Mouse (Mus musculus) hindbrain, embryonic 12.5 days (tissue): ENCODE data around the gene B230217C12Rik. TPM values are rescaled to one million over a fixed set of nuclear protein-coding genes. Genes with fewer than 3 reads are reported as not detected.

Experiments
- ATAC-seq: fragments of 200-750 bp; cut with Nextera tagmentation; 2 replicates; pipeline ENCODE4 v1.8.0; 2017; ENCODE audit warnings: moderate TSS enrichment; ENCODE audit not compliant: low FRiP score
- H3K27ac ChIP-seq: fragments of 300-500 bp; sonication (generic); 2 replicates; pipeline ENCODE4 v1.5.1; 2016; ENCODE audit warnings: mild to moderate bottlenecking
- H3K27me3 ChIP-seq: fragments of 300-500 bp; sonication (generic); 2 replicates; pipeline ENCODE4 v1.6.1; 2016; ENCODE audit warnings: mild to moderate bottlenecking
- H3K36me3 ChIP-seq: fragments of 300-500 bp; sonication (generic); 2 replicates; pipeline ENCODE4 v1.6.1; 2016; ENCODE audit warnings: mild to moderate bottlenecking
- H3K4me1 ChIP-seq: fragments of 300-500 bp; sonication (generic); 2 replicates; pipeline ENCODE4 v1.6.1; 2016
- H3K4me2 ChIP-seq: fragments of 300-500 bp; sonication (generic); replicated peaks from 2 replicates; pipeline ENCODE4 v1.6.1; 2016; ENCODE audit warnings: mild to moderate bottlenecking
- H3K4me3 ChIP-seq: fragments of 300-500 bp; sonication (generic); 2 replicates; pipeline ENCODE4 v1.5.1; 2016; ENCODE audit warnings: mild to moderate bottlenecking
- H3K9ac ChIP-seq: fragments of 300-500 bp; sonication (generic); 2 replicates; pipeline ENCODE4 v1.6.1; 2016; ENCODE audit warnings: mild to moderate bottlenecking, moderate library complexity
- H3K9me3 ChIP-seq: fragments of 300-500 bp; sonication (generic); replicated peaks from 2 replicates; pipeline ENCODE4 v1.6.1; 2016; ENCODE audit warnings: mild to moderate bottlenecking
- WGBS: fragments of 180-500 bp; shearing (Covaris S2); methylation state at CpG from one replicate; pipeline ENCODE4 v1.1.7; 2016; 5-methylcytosine and 5-hydroxymethylcytosine counted together
- polyA plus RNA-seq: library from polyadenylated mRNA; unstranded; fragments of >200 nt; fragmentation: Nextera tagmentation; extraction: Ambion mirVana; gene quantifications from 2 replicates; pipeline ENCODE4 v1.2.1, GENCODE M21; 2016

B230217C12Rik gene
- polyA plus RNA-seq, 1 experiment from 2014 or later, result 14.1 TPM

GRCm38 (mm10) chr11:97811569-97812362 lies 28.8 kb upstream of the B230217C12Rik start:
- peak overlapping the region; percentile 44 for H3K4me2 ChIP-seq
- H3K4me3 ChIP-seq, result 0 out of 2 replicates have a peak overlapping the region, but pooled peaks have one; percentile 1
- H3K27me3 ChIP-seq, result no peaks in the 10 kb centered on the region
- H3K9me3 ChIP-seq, result no peaks in the 10 kb centered on the region
- 38% methylated on average over 12 of the region's 13 CpGs for WGBS
- peak; percentile 27 for ATAC-seq
- peak overlapping the region; percentile 49 for H3K9ac ChIP-seq
- H3K4me1 ChIP-seq, result peaks cover 78% of the 10 kb centered on the region
- H3K36me3 ChIP-seq, result peaks cover 54% of the 10 kb centered on the region
- H3K27ac ChIP-seq, result peak overlapping the region; percentile 95

DNA sequence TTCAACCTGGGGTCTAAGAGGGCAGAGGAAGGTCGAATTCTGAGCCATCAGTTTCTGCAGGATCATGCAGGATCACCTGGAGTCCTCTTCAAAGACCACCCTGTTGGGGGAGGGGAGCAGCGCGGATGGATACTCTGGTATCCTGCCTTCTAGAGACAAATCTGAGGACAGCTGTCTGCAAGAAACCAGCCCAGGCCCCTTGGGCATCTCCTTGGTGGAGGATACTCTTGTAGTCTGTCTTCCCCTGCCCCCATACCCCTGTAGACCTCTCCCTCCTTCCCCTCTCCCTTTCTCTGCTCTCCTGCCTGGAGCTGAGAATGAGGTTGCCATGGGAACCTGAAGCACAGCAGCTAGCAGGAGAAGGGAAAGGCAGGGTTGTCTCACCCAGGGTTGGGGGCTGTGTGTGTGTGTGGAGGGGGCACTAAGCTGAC lies 28.1 kb upstream of the B230217C12Rik start:
- Histone ChIP-seq H3K4me1 (peaks cover 80% of the 10 kb centered on the region), H3K27me3 (no peaks in the 10 kb centered on the region), H3K27ac (peak overlapping the region; percentile 95), H3K9me3 (no peaks in the 10 kb centered on the region), H3K9ac (peak overlapping the region; percentile 49), H3K4me2 (peak overlapping the region; percentile 44), H3K36me3 (peaks cover 50% of the 10 kb centered on the region), H3K4me3 (0 out of 2 replicates have a peak overlapping the region, but pooled peaks have one; percentile 1)
- ATAC-seq, result peak; percentile 86
- 21% methylated on average over 3 of the region's 3 CpGs for WGBS

- 42% methylated on average over 7 of the region's 7 CpGs for WGBS
- Histone ChIP-seq H3K4me2 (peak overlapping the region; percentile 44), H3K4me3 (no peak overlapping the region), H3K9me3 (no peaks in the 10 kb centered on the region), H3K36me3 (peaks cover 46% of the 10 kb centered on the region), H3K27ac (peak overlapping the region; percentile 95), H3K27me3 (no peaks in the 10 kb centered on the region), H3K4me1 (peaks cover 80% of the 10 kb centered on the region), H3K9ac (peak overlapping the region; percentile 49; the same call in 1 of the 2 replicates)
- ATAC-seq, result peak; percentile 42
Observed at GRCm38 (mm10) chr11:97813085-97813484, 27.5 kb upstream of the B230217C12Rik start.

- H3K9ac ChIP-seq, result no peak overlapping the region
Observed at GRCm38 (mm10) chr11:97813746-97814515, 26.6 kb upstream of the B230217C12Rik start.

GRCm38 (mm10) chr11:97815736-97816135 lies 24.8 kb upstream of the B230217C12Rik start:
- H3K9me3 ChIP-seq, result no peaks in the 10 kb centered on the region
- WGBS, result 81% methylated on average over 11 of the region's 11 CpGs
- H3K27ac ChIP-seq, result no peak overlapping the region
- H3K36me3 ChIP-seq, result peaks cover 43% of the 10 kb centered on the region
- H3K27me3 ChIP-seq, result no peaks in the 10 kb centered on the region
- H3K4me3 ChIP-seq, result no peak overlapping the region
- no peak overlapping the region for H3K4me2 ChIP-seq
- ATAC-seq, result no peak
- H3K4me1 ChIP-seq, result peaks cover 73% of the 10 kb centered on the region
- peak overlapping the region; percentile 18; the same call in 1 of the 2 replicates for H3K9ac ChIP-seq

More at GRCm38 (mm10) chr11:97813746-97814515, 26.6 kb upstream of the B230217C12Rik start:
- ATAC-seq, result no peak
- Histone ChIP-seq H3K4me1 (peaks cover 80% of the 10 kb centered on the region), H3K4me2 (no peak overlapping the region), H3K9me3 (no peaks in the 10 kb centered on the region), H3K4me3 (no peak overlapping the region), H3K27ac (peak overlapping the region; percentile 95), H3K27me3 (no peaks in the 10 kb centered on the region), H3K36me3 (peaks cover 38% of the 10 kb centered on the region)
- 80% methylated on average over 17 of the region's 17 CpGs for WGBS

DNA sequence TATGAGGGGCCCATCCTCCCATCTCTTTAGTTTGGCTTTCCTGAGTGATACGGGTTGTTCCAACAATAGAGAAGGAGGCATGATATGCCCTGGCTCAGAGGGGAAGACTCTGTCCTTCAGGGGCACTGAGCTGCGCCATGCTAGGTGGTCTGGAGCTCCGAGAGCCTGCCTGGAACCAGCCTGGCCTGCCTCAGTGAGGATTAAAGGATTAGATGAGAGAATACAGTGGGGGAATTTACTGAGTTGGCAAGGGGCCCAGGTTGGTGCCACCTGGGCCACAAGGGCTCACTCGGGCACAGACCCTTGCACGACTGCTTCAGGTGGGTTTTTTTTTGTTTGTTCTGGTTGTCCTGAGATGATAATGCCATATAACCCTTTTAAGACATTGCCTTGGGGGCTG lies 24.4 kb upstream of the B230217C12Rik start:
- Histone ChIP-seq H3K4me3 (no peak overlapping the region), H3K9me3 (no peaks in the 10 kb centered on the region), H3K36me3 (peaks cover 47% of the 10 kb centered on the region), H3K4me1 (peaks cover 69% of the 10 kb centered on the region), H3K4me2 (no peak overlapping the region), H3K9ac (0 out of 2 replicates have a peak overlapping the region, but pooled peaks have one; percentile 18), H3K27me3 (no peaks in the 10 kb centered on the region), H3K27ac (no peak overlapping the region)
- 78% methylated on average over 5 of the region's 5 CpGs for WGBS
- ATAC-seq, result no peak

GRCm38 (mm10) chr11:97816916-97817315 lies 23.7 kb upstream of the B230217C12Rik start:
- H3K9ac ChIP-seq, result no peak overlapping the region
- H3K36me3 ChIP-seq, result peaks cover 50% of the 10 kb centered on the region
- H3K27me3 ChIP-seq, result no peaks in the 10 kb centered on the region
- no peaks in the 10 kb centered on the region for H3K9me3 ChIP-seq
- peak overlapping the region; percentile 32; the same call in 1 of the 2 replicates for H3K27ac ChIP-seq
- no peak overlapping the region for H3K4me2 ChIP-seq
- 54% methylated on average over 9 of the region's 9 CpGs for WGBS
- no peak for ATAC-seq
- H3K4me3 ChIP-seq, result no peak overlapping the region
- H3K4me1 ChIP-seq, result peaks cover 62% of the 10 kb centered on the region

DNA sequence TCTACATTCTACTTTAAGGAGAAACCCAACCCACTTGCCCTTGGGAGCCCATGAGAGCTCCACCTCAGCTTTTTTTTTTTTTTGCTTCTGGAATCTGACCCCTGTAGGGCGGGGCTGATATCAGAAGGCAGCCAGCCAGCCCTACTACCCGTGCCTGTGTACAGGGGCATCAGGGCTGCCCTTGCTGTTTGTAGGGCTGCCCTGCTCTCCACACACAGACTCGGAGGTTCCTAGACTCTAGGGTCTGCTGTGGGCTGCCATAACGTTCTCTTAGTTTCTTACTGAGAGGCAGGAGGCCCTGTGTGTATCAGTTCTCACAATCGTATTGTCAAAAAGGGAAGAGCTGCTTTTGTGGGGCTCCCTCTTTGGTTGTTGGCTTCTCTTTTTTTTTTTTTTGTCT lies 23.2 kb upstream of the B230217C12Rik start:
- 42% methylated on average over 5 of the region's 5 CpGs for WGBS
- Histone ChIP-seq H3K27me3 (no peaks in the 10 kb centered on the region), H3K27ac (peak overlapping the region; percentile 83; the same call in 1 of the 2 replicates), H3K4me2 (no peak overlapping the region), H3K4me3 (no peak overlapping the region), H3K9ac (no peak overlapping the region), H3K36me3 (peaks cover 50% of the 10 kb centered on the region), H3K4me1 (peaks cover 57% of the 10 kb centered on the region), H3K9me3 (no peaks in the 10 kb centered on the region)
- no peak for ATAC-seq

DNA sequence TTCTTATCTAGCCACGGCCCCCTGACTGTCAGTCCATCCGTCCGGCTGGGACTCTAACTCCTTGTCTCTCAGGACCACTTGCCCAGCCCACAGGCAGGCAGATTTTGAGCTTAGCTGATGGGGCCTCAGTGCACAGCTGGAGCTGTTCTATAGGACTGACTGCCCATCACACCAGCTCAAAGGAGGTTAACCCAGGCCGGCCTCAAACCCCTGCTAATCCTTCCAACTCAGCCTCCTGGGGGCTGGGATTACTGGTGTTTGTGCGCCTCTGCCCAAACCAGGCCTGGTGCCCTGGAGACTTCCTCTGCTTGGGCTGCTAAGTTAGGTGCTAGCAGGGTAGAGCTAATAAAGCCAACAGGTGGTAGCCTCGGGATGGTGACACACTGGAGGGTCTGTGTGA lies 22.6 kb upstream of the B230217C12Rik start:
- no peaks in the 10 kb centered on the region for H3K27me3 ChIP-seq
- H3K9ac ChIP-seq, result no peak overlapping the region
- WGBS, result 31% methylated on average over 6 of the region's 6 CpGs
- peaks cover 51% of the 10 kb centered on the region for H3K4me1 ChIP-seq
- peak overlapping the region; percentile 83 for H3K27ac ChIP-seq
- no peak overlapping the region for H3K4me3 ChIP-seq
- H3K9me3 ChIP-seq, result no peaks in the 10 kb centered on the region
- ATAC-seq, result no peak
- H3K36me3 ChIP-seq, result peaks cover 55% of the 10 kb centered on the region
- H3K4me2 ChIP-seq, result no peak overlapping the region

- peaks cover 55% of the 10 kb centered on the region for H3K36me3 ChIP-seq
- ATAC-seq, result peak; percentile 73
- no peak overlapping the region for H3K4me2 ChIP-seq
- no peak overlapping the region for H3K4me3 ChIP-seq
- peak overlapping the region; percentile 83 for H3K27ac ChIP-seq
- 0 out of 2 replicates have a peak overlapping the region, but pooled peaks have one; percentile 39 for H3K9ac ChIP-seq
- no peaks in the 10 kb centered on the region for H3K9me3 ChIP-seq
- H3K4me1 ChIP-seq, result peaks cover 45% of the 10 kb centered on the region
- no peaks in the 10 kb centered on the region for H3K27me3 ChIP-seq
- WGBS, result 8% methylated on average over 4 of the region's 4 CpGs
Observed at GRCm38 (mm10) chr11:97818571-97818970, 22.0 kb upstream of the B230217C12Rik start.

- ATAC-seq, result no peak
- WGBS, result 60% methylated on average over 4 of the region's 4 CpGs
- Histone ChIP-seq H3K4me2 (no peak overlapping the region), H3K27ac (peak overlapping the region; percentile 83), H3K4me1 (peaks cover 40% of the 10 kb centered on the region), H3K9ac (0 out of 2 replicates have a peak overlapping the region, but pooled peaks have one; percentile 39), H3K4me3 (no peak overlapping the region), H3K36me3 (peaks cover 50% of the 10 kb centered on the region), H3K9me3 (no peaks in the 10 kb centered on the region), H3K27me3 (no peaks in the 10 kb centered on the region)
Observed at GRCm38 (mm10) chr11:97819102-97819501, 21.5 kb upstream of the B230217C12Rik start.

DNA sequence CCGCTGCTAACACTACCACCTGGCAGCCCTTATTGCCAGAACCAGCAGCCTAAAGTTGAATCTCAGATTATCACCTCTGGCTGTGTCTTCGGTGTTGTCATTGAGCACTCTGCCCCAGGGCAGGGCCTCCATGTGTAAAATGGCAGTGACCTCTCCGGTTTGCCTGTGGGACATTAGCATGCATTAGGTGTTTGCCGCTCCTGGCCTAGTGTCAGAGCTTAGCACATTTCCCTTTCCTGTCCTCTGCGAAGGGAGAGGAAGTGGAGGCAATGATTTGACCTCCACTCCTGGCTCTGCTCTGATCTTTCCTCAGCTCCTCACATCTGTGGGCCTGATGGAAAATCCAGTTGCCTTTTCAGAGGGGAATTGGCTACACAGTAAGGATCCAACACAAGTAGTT lies 20.7 kb upstream of the B230217C12Rik start:
- Histone ChIP-seq H3K36me3 (peaks cover 49% of the 10 kb centered on the region), H3K9ac (no peak overlapping the region), H3K9me3 (no peaks in the 10 kb centered on the region), H3K4me1 (peaks cover 38% of the 10 kb centered on the region), H3K4me2 (no peak overlapping the region), H3K27me3 (no peaks in the 10 kb centered on the region), H3K27ac (no peak overlapping the region), H3K4me3 (no peak overlapping the region)
- no peak for ATAC-seq
- WGBS, result 73% methylated on average over 5 of the region's 5 CpGs
